ENCODE assay signal across 19 mouse cellular contexts in genomic region chr7:134695431-134695830, GRCm38 (mm10). TPM values are rescaled to one million over a fixed set of nuclear protein-coding genes. Genes with fewer than 3 reads are reported as not detected.
DNase-seq lines count a peak whose midpoint lies in the region; ATAC-seq and TF ChIP-seq lines count a peak whose summit lies in the region.
"Had no signal": no experiment of that assay in that cellular context is flagged by ENCODE, and none has a peak within 500 bp of the region (broad histone marks: within the 10 kb centered on the region; RNA-seq: fewer than 3 reads in every experiment).

No protein-coding gene starts in this region.

- no peak for TF ChIP-seq EP300 in ES-Bruce4 (IDR thresholded peaks at IDR 0.05; ENCODE audit: insufficient read depth, low read depth, low read length)

- H3K4me2 ChIP-seq in kidney, embryonic 15.5 days, result no peak overlapping the region
- H3K4me2 ChIP-seq in forebrain, embryonic 13.5 days, result no peak overlapping the region
- H3K4me2 ChIP-seq: embryonic facial prominence, embryonic 12.5 days had no signal

- 38% methylated on average over 4 of the region's 4 CpGs for WGBS in kidney, embryonic 15.5 days
- 74% methylated on average over 4 of the region's 4 CpGs for WGBS in macrophage (ENCODE audit: missing documents)
- WGBS in forebrain, embryonic 13.5 days, result 92% methylated on average over 4 of the region's 4 CpGs

- TF ChIP-seq CTCF in ES-Bruce4 (IDR thresholded peaks at IDR 0.05; ENCODE audit: low read depth, low read length), result no peak

- H3K79me2 ChIP-seq in macrophage (ENCODE audit: inconsistent target), result peaks cover 71% of the 10 kb centered on the region

- H3K27me3 ChIP-seq in kidney, embryonic 15.5 days, result no peaks in the 10 kb centered on the region
- no peaks in the 10 kb centered on the region for H3K27me3 ChIP-seq in ES-Bruce4 (ENCODE audit: control insufficient read depth, insufficient read depth, low read length, poor library complexity, severe bottlenecking)
- H3K27me3 ChIP-seq in forebrain, embryonic 13.5 days, result no peaks in the 10 kb centered on the region
- H3K27me3 ChIP-seq: embryonic facial prominence, embryonic 12.5 days had no signal

- H3K27ac ChIP-seq in kidney, embryonic 15.5 days, result 0 out of 2 replicates have a peak overlapping the region, but pooled peaks have one; percentile 22
- peak overlapping the region; percentile 76 for H3K27ac ChIP-seq in ES-Bruce4 (ENCODE audit: insufficient read depth, low read length)
- H3K27ac ChIP-seq in macrophage, result peak overlapping the region; percentile 73
- no peak overlapping the region for H3K27ac ChIP-seq in forebrain, embryonic 13.5 days
- H3K27ac ChIP-seq: embryonic facial prominence, embryonic 10.5 days; embryonic facial prominence, embryonic 12.5 days had no signal

- no peaks in the 10 kb centered on the region for H3K36me3 ChIP-seq in kidney, embryonic 15.5 days
- no peaks in the 10 kb centered on the region for H3K36me3 ChIP-seq in ES-Bruce4 (ENCODE audit: control insufficient read depth, insufficient read depth, low read length, poor library complexity, severe bottlenecking)
- H3K36me3 ChIP-seq in macrophage (ENCODE audit: inconsistent target), result no peaks in the 10 kb centered on the region
- H3K36me3 ChIP-seq in forebrain, embryonic 13.5 days (ENCODE audit: poor library complexity, severe bottlenecking), result no peaks in the 10 kb centered on the region
- H3K36me3 ChIP-seq: embryonic facial prominence, embryonic 12.5 days had no signal

- H3K9me3 ChIP-seq in kidney, embryonic 15.5 days (replicated peaks), result no peaks in the 10 kb centered on the region
- H3K9me3 ChIP-seq in ES-Bruce4 (replicated peaks; ENCODE audit: control insufficient read depth, insufficient read depth, low read length, poor library complexity, severe bottlenecking), result no peaks in the 10 kb centered on the region
- H3K9me3 ChIP-seq in forebrain, embryonic 13.5 days (replicated peaks), result no peaks in the 10 kb centered on the region
- H3K9me3 ChIP-seq: embryonic facial prominence, embryonic 10.5 days; embryonic facial prominence, embryonic 12.5 days had no signal

- TF ChIP-seq POLR2A in ES-Bruce4 (IDR thresholded peaks at IDR 0.05; ENCODE audit: insufficient read depth, low read length), result no peak

- no peak overlapping the region for H3K4me3 ChIP-seq in kidney, embryonic 15.5 days (replicated peaks)
- H3K4me3 ChIP-seq in ES-Bruce4 (ENCODE audit: low read depth, low read length) (no peak overlapping the region), macrophage (ENCODE audit: inconsistent target) (no peak overlapping the region)
- H3K4me3 ChIP-seq in forebrain, embryonic 13.5 days, result no peak overlapping the region
- H3K4me3 ChIP-seq: embryonic facial prominence, embryonic 10.5 days; embryonic facial prominence, embryonic 12.5 days had no signal

- H3K9ac ChIP-seq in kidney, embryonic 15.5 days, result no peak overlapping the region
- no peak overlapping the region for H3K9ac ChIP-seq in ES-Bruce4 (ENCODE audit: low read depth, poor library complexity, severe bottlenecking)
- H3K9ac ChIP-seq in forebrain, embryonic 13.5 days, result no peak overlapping the region
- H3K9ac ChIP-seq: embryonic facial prominence, embryonic 12.5 days had no signal

- DNase-seq in kidney, postnatal 25 days, result no peak
- no peak for DNase-seq in kidney, postnatal 36 days
- DNase-seq: adrenal gland, adult 2 months; adrenal gland, postnatal 10 days; adrenal gland, postnatal 25 days; cerebellum, adult 11-12 months; cerebellum, adult 2 months; cerebellum, adult 9-10 months; cerebellum, postnatal 10 days; cerebellum, postnatal 25 days had no signal

- ATAC-seq in kidney, embryonic 15.5 days (replicated peaks; ENCODE audit: low FRiP score), result no peak
- ATAC-seq in forebrain, embryonic 13.5 days, result no peak
- ATAC-seq: forebrain, embryonic 14.5 days; forebrain, embryonic 16.5 days had no signal

- H3K4me1 ChIP-seq in kidney, embryonic 15.5 days, result peaks cover 73% of the 10 kb centered on the region
- peaks cover 23% of the 10 kb centered on the region for H3K4me1 ChIP-seq in ES-Bruce4 (ENCODE audit: control insufficient read depth, insufficient read depth, low read length)
- no peaks in the 10 kb centered on the region for H3K4me1 ChIP-seq in forebrain, embryonic 13.5 days

RNA-seq across cellular contexts. Expression of gene Dock1, which starts 25.0 kb away (rescaled TPM):
- 46.8 and 47.7 TPM in 2 replicates for polyA plus RNA-seq in kidney, embryonic 15.5 days (2015; fragmentation: Nextera tagmentation; extraction: Ambion mirVana)
- polyA plus RNA-seq in ES-Bruce4 (2011; ENCODE audit: insufficient read depth, insufficient read length, low read depth, missing spikeins) (51.2 and 54.8 TPM in 2 replicates), macrophage (2018) (15.0 to 24.6 TPM (median 23.4 TPM) in 3 replicates)
- total RNA-seq in macrophage (2018; cell fraction: chromatin; rRNA removed), result 100 to 1,000 TPM; 158 to 476 (median 255) TPM
- total RNA-seq in macrophage (2018; cell fraction: cytosol; rRNA removed), result 10 to 100 TPM; 14.5 to 38.4 (median 28.0) TPM
- 100 to 1,000 TPM in 10 of 26 experiments, 10 to 100 TPM in 16; 30.8 to 247 (median 82.1) TPM for total RNA-seq in macrophage (2018; cell fraction: nucleus; rRNA removed)
- polyA plus RNA-seq in forebrain, embryonic 13.5 days (2015; fragmentation: Nextera tagmentation; extraction: Ambion mirVana), result 11.6 and 11.8 TPM in 2 replicates
- total RNA-seq: MEL had no signal
